Mouse (Mus musculus): Measurements from ENCODE around the gene Il9r. TPM values are rescaled to one million over a fixed set of nuclear protein-coding genes. Genes with fewer than 3 reads are reported as not detected.

Gene Il9r
- polyA plus RNA-seq, 1 experiment, result not detected

DNA sequence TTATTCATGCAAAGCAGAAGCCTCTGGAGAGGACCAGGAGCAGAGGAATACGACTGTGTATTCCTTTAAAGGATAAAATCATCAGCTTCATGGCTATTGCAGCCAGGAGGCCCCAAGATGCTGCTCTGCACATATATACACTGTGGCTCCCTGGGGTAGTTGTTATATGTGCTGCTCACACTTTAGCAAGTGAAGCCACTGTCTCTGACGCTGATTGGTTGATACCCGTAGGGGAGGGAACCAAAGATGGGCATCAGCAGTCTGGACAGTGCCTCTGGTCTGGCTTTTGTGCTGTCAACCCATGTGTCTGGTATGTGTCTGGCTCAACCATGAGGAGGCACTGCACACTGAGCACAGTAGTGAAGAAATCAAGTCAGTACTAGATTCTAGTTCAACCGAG is 33.4 kb downstream of the Il9r start:
- peaks cover 39% of the 10 kb centered on the region for H3K27me3 ChIP-seq (replicated peaks)
- no peak for TF ChIP-seq GATA1 (IDR thresholded peaks at IDR 0.05; ENCODE audit: borderline replicate concordance, low read length)
- TF ChIP-seq FLI1 (IDR thresholded peaks at IDR 0.05; ENCODE audit: low read length), result no peak
- H3K4me3 ChIP-seq (replicated peaks), result no peak overlapping the region
- H3K4me1 ChIP-seq, result peaks cover 10% of the 10 kb centered on the region
- peaks cover under 1% of the 10 kb centered on the region; the same call in 1 of the 2 replicates for H3K9me3 ChIP-seq
- H3K36me3 ChIP-seq (replicated peaks; ENCODE audit: low read length), result no peaks in the 10 kb centered on the region

DNA sequence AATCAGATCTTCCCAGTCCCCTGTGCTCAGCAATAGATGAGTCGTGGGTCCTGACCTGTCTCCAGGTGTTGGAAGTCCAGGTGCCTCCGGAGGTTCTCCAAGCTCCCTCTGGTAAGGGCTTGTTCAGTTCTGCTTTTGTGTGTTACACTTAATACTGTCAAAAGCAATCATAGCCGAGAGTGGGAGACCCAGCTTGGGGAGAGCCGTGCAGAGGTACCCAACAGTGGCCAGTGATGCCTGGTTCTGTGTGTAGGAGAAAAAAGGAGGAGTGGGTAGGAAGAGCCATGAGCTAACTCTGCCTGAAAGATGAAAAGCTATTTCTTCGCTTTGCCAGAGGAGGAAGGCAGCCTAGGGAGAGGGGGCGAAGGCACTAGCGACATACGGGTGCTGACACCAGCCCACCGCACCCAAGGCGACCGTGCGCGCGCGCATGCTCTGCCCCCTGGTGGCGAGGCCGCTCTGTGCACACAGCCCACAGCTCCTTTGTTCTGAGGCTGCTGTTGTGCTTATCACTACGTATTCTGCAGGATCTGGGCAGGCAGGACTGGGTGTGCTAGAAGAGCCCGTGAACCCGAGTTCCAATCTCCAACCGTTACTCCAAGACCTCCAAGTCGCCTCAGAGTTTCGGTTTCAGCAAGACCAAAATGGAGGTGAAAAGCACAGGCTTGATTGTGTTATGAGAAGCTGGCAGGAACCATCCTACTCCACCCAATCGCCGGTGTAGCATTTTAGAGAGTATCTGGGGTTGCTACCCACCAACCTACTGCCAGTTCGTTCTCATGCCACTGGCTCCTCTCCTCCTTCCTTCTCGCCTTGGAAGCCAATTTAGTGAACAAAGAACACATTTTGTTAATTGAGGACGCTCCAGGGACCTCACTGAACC is 37.9 kb downstream of the Il9r start:
- no peaks in the 10 kb centered on the region for H3K36me3 ChIP-seq (replicated peaks; ENCODE audit: low read length)
- peaks cover 18% of the 10 kb centered on the region for H3K4me1 ChIP-seq
- no peaks in the 10 kb centered on the region for H3K9me3 ChIP-seq
- TF ChIP-seq GATA1 (IDR thresholded peaks at IDR 0.05; ENCODE audit: borderline replicate concordance, low read length), result no peak
- TF ChIP-seq FLI1 (IDR thresholded peaks at IDR 0.05; ENCODE audit: low read length), result no peak
- peaks cover 68% of the 10 kb centered on the region for H3K27me3 ChIP-seq (replicated peaks)
- H3K4me3 ChIP-seq (replicated peaks), result peak overlapping the region; percentile 89

DNA sequence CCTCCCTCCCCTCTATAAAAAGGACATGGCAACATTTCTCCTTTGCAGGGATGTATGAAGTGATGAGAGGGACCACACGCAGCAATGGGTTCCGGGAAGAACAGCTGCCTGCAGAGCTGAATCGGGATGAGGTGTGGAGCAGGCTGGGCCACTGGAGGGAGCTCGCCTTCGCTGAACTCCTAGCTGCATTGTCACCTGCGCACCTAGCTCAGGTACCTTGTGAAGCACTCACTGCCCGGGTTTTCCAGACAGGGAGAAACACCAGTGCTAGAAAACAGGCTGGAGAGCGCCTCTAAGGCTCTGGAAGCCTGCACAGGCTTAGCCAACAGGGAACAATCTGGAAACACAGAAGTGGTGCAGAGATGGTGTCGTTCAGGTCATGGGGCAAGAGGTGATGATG is 38.6 kb downstream of the Il9r start:
- H3K9me3 ChIP-seq, result no peaks in the 10 kb centered on the region

DNA sequence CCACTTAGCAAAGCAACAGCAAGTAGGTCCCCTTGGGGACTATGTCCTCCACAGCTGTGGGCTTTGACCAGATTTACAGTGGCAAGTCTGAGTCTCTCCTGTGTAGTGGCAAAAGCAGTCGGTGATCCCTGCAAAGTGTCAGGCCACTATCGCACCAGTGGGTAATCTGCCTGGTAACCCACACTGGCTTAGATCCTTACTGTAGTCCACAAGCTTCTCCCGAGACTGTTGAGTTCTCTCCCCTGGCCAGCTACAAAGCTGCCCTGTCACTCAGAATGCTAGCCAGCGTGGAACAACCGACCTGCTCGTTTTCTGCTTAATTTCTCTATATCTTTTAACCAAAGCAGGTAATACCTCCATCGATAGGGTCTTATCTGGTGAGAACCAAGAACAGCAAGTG is 39.7 kb downstream of the Il9r start:
- Histone ChIP-seq H3K4me3 (replicated peaks) (no peak overlapping the region), H3K36me3 (replicated peaks; ENCODE audit: low read length) (no peaks in the 10 kb centered on the region), H3K9me3 (no peaks in the 10 kb centered on the region), H3K4me1 (peaks cover 27% of the 10 kb centered on the region), H3K27me3 (replicated peaks) (peaks cover 59% of the 10 kb centered on the region)
- TF ChIP-seq FLI1 (IDR thresholded peaks at IDR 0.05; ENCODE audit: low read length) (no peak), GATA1 (IDR thresholded peaks at IDR 0.05; ENCODE audit: borderline replicate concordance, low read length) (no peak)

More for the DNA sequence above, 38.6 kb downstream of the Il9r start:
- TF ChIP-seq FLI1 (IDR thresholded peaks at IDR 0.05; ENCODE audit: low read length), result no peak
- H3K27me3 ChIP-seq (replicated peaks), result peaks cover 65% of the 10 kb centered on the region
- H3K4me3 ChIP-seq (replicated peaks), result no peak overlapping the region
- H3K36me3 ChIP-seq (replicated peaks; ENCODE audit: low read length), result no peaks in the 10 kb centered on the region
- H3K4me1 ChIP-seq, result peaks cover 24% of the 10 kb centered on the region

DNA sequence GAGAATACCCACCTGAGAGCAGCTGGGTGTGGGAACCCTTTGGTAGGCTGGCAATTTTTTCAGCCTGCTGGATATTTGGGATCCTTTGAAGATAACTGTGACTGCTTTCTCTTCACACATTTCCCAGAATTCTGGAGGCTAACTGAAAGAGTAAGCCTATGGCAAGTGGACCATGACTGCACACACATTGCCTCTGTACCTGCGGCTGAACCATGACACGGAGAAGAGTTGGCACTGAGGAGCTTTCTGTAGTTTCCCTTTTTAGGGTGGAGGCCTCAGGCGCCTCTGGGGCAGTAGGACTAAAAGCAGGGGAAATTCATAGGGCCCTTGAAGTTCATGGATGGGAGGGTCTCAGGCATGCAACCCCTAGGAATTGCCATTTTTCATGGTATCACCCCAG is 40.9 kb downstream of the Il9r start:
- no peak for TF ChIP-seq FLI1 (IDR thresholded peaks at IDR 0.05; ENCODE audit: low read length)
- no peak for TF ChIP-seq GATA1 (IDR thresholded peaks at IDR 0.05; ENCODE audit: borderline replicate concordance, low read length)
- Histone ChIP-seq H3K4me1 (peaks cover 27% of the 10 kb centered on the region), H3K27me3 (replicated peaks) (peaks cover 58% of the 10 kb centered on the region), H3K4me3 (replicated peaks) (no peak overlapping the region), H3K36me3 (replicated peaks; ENCODE audit: low read length) (no peaks in the 10 kb centered on the region), H3K9me3 (no peaks in the 10 kb centered on the region)

DNA sequence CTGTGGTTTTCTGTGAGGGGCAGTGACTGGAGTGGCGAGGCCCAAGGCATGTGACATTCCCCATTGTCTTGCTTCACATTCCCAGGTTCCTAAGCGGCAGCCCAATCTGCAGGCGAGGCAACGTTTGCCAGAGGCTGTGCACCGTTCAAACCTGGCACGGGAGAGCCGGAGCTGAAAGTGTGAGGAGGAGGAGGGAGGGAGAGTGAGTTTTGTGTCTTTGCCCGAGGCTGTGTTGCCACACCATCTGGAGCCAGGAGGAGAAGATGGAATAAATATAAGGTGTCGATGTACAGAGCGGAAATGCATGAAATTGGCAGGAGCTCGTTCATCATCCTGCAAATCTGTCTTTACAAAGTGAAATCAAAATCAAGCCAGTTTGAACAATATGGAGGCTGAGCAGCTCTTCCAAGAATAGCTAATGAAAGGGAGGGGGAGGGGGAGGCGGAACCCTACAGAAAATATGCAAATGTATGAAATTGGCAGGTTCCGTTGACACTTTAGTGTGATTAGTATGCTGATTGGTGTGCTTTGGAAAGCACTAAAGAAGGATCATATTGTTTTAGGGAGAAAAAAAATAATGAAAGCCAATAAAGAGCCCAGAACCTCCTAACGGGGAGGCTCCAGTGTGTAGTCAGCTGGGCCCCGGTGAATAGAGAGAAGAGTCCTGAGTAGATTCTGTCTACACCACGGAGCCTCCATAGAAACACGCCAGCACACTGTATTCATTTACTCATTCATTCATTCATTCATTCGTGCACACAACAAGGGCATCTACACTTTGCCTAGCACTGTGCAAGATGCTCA is 42.1 kb downstream of the Il9r start:
- H3K9me3 ChIP-seq, result no peaks in the 10 kb centered on the region
- H3K4me1 ChIP-seq, result peaks cover 27% of the 10 kb centered on the region
- no peak overlapping the region for H3K4me3 ChIP-seq (replicated peaks)
- TF ChIP-seq GATA1 (IDR thresholded peaks at IDR 0.05; ENCODE audit: borderline replicate concordance, low read length) (no peak), FLI1 (IDR thresholded peaks at IDR 0.05; ENCODE audit: low read length) (no peak)
- peaks cover 54% of the 10 kb centered on the region for H3K27me3 ChIP-seq (replicated peaks)
- H3K36me3 ChIP-seq (replicated peaks; ENCODE audit: low read length), result no peaks in the 10 kb centered on the region

DNA sequence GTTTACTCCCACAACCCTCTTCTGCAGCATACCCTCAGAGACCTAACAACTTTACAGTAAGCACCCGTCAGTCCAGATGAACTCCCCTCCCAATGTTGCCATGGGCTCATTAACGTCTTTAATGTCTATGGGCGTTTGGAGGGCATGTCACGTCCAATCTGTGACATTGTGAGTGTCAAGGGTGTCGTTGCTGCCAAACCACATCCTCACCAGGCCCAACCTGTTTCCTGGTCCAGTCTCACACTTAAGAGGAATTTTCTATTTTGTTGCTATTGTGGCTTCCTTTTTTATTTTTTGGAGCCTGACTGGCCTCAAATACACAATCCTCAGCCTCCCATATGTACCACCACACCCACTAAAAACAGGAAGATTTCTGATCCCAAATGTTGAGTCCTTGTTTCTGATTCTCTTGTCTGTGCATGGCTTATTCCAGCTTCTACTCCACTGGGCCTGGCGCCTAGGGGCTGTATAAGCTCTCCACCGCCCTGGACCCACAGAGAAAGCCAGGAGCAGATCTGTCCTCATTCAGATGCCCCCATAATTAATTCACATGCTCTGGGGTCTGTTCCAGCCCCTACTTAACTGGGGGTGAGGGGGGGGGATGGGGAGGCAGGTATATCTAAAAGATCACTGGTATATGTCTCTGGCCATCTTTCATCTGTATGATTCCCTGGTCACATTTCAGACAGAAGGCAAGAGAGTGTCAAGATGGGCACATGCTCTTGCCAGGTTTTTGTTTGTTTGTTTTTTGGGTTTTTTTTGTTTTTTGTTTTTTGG is 43.0 kb downstream of the Il9r start:
- no peak overlapping the region for H3K4me3 ChIP-seq (replicated peaks)
- peaks cover 21% of the 10 kb centered on the region for H3K4me1 ChIP-seq
- peaks cover 48% of the 10 kb centered on the region for H3K27me3 ChIP-seq (replicated peaks)
- no peaks in the 10 kb centered on the region for H3K36me3 ChIP-seq (replicated peaks; ENCODE audit: low read length)
- H3K9me3 ChIP-seq, result no peaks in the 10 kb centered on the region
- TF ChIP-seq GATA1 (IDR thresholded peaks at IDR 0.05; ENCODE audit: borderline replicate concordance, low read length) (no peak), FLI1 (IDR thresholded peaks at IDR 0.05; ENCODE audit: low read length) (no peak)

DNA sequence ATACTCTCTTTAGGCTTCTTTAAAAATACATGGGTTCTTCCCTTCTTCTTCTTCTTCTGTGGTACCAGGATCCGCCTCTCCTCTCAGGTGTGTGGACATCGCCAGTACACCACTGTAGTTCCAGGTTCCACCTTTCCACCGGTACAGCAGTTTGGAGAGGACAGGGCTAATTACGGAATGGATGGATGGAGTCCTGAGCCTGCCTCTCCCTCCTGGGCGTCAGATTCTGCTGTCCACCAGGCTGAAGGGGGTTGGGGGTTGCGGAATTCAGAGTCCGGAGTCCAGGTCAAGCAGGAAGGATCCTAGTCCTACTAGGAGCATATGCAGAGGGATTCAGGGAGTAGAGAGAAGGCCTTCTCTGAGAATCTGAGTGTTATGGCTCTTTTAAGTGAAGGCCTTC is 46.9 kb downstream of the Il9r start:
- Histone ChIP-seq H3K4me3 (replicated peaks) (no peak overlapping the region), H3K36me3 (replicated peaks; ENCODE audit: low read length) (no peaks in the 10 kb centered on the region), H3K4me1 (peaks cover 13% of the 10 kb centered on the region), H3K9me3 (peaks cover 3% of the 10 kb centered on the region; the same call in 1 of the 2 replicates), H3K27me3 (replicated peaks) (peaks cover 29% of the 10 kb centered on the region)
- no peak for TF ChIP-seq FLI1 (IDR thresholded peaks at IDR 0.05; ENCODE audit: low read length)
- no peak for TF ChIP-seq GATA1 (IDR thresholded peaks at IDR 0.05; ENCODE audit: borderline replicate concordance, low read length)

DNA sequence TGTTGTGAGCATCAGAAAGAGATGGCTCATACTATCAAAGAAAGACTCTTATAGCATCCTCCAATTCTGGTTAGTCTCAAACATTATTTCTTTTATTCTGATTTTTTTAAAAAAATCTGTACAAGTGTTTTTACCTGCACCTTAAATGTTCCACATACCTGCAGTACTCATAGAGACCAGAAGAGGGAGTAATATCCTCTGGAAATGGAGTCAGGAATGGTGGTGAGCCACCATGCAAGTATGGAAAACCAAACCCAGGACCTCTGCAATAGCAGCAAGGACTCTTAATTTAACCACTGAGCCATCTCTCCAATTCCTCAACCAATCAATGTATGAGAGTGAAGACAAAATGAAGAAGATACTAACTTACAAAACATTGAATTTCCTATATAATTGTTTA is 47.3 kb downstream of the Il9r start:
- H3K4me3 ChIP-seq (replicated peaks), result no peak overlapping the region
- H3K27me3 ChIP-seq (replicated peaks), result peaks cover 26% of the 10 kb centered on the region
- H3K4me1 ChIP-seq, result peaks cover 12% of the 10 kb centered on the region
- no peaks in the 10 kb centered on the region for H3K36me3 ChIP-seq (replicated peaks; ENCODE audit: low read length)
- H3K9me3 ChIP-seq, result peaks cover 3% of the 10 kb centered on the region; the same call in 1 of the 2 replicates
- TF ChIP-seq FLI1 (IDR thresholded peaks at IDR 0.05; ENCODE audit: low read length) (no peak), GATA1 (IDR thresholded peaks at IDR 0.05; ENCODE audit: borderline replicate concordance, low read length) (no peak)
